Mouse (Mus musculus) erythroblast, embryonic 14.5 days (primary cell): ENCODE data around the gene Aqr.

ENCODE experiments used
- GATA1 ChIP-seq: IDR thresholded peaks from 2 replicates; pipeline ENCODE4 v1.6.1; 2012; ENCODE audit warnings: low read length, inconsistent platforms, mixed read lengths
- TAL1 ChIP-seq: IDR thresholded peaks from 3 replicates; pipeline ENCODE4 v1.6.1; 2012; ENCODE audit warnings: low read length, inconsistent platforms, mixed read lengths

DNA sequence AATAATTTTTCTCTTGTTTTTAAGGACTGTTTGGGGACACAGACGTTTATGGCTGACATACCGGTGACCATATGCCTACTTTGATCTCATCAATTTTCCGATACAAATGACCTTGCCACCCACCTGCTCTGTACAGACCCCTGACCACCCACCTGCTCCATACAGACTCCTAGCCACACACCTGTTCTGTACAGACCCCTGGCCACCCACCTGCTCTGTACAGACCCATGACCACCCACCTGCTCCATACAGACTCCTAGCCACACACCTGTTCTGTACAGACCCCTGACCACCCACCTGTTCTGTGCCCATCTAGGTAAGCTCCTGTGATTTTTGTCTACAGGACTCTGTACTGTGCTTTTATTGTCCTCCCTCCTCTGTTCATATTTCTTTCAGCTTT is 48.8 kb upstream of the Aqr start:
- no peak for TF ChIP-seq TAL1
- TF ChIP-seq GATA1, result no peak
